Mouse (Mus musculus): Measurements from ENCODE around the gene Tek. TPM values are rescaled to one million over a fixed set of nuclear protein-coding genes. Genes with fewer than 3 reads are reported as not detected.

The Tek gene
- polyA plus RNA-seq, 1 experiment from 2014 or later: 22.6 TPM

DNA sequence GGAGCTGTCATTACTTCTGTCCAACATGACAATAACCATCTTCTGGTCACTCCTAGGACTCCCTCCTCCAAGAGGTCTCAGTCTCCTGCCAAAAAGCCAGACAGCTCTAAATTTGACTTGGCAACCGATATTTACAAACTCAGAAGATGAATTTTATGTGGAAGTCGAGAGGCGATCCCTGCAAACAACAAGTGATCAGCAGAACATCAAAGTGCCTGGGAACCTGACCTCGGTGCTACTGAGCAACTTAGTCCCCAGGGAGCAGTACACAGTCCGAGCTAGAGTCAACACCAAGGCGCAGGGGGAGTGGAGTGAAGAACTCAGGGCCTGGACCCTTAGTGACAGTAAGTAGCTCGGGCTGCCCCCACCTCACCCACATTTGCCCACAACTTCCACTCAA, 98.0 kb downstream of the Tek start:
- Histone ChIP-seq H3K4me1 (ENCODE audit: control insufficient read depth, insufficient read depth, low read length) (no peaks in the 10 kb centered on the region), H3K4me3 (ENCODE audit: low read depth, low read length) (no peak overlapping the region), H3K27me3 (replicated peaks; ENCODE audit: control insufficient read depth, insufficient read depth, low read length) (no peaks in the 10 kb centered on the region), H3K4me2 (ENCODE audit: low read depth, low read length) (no peak overlapping the region), H3K36me3 (ENCODE audit: control insufficient read depth, insufficient read depth, low read length) (no peaks in the 10 kb centered on the region), H3K9me3 (ENCODE audit: control insufficient read depth, low read length) (no peaks in the 10 kb centered on the region), H3K27ac (replicated peaks; ENCODE audit: low read depth, low read length) (no peak overlapping the region), H3K9ac (ENCODE audit: low read depth, low read length) (no peak overlapping the region)
- no peak for DNase-seq (ENCODE audit: low spot score)
- no peak for ATAC-seq (ENCODE audit: low read depth)
- 66% methylated on average over 7 of the region's 7 CpGs for WGBS

DNA sequence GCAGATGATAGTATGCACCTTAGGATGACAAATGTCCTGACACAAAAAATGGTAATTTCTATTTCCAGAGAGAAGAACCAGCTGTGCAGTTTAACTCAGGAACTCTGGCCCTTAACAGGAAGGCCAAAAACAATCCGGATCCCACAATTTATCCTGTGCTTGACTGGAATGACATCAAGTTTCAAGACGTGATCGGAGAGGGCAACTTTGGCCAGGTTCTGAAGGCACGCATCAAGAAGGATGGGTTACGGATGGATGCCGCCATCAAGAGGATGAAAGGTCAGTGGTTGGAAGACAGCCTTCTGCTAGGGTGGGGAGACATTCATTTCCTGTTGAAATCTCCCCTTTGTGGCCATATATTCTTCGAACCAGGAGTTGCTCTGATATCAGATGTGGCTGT, 114.2 kb downstream of the Tek start:
- H3K27me3 ChIP-seq (replicated peaks; ENCODE audit: control insufficient read depth, insufficient read depth, low read length): no peaks in the 10 kb centered on the region
- no peak overlapping the region for H3K9ac ChIP-seq (ENCODE audit: low read depth, low read length)
- H3K36me3 ChIP-seq (ENCODE audit: control insufficient read depth, insufficient read depth, low read length): no peaks in the 10 kb centered on the region
- H3K27ac ChIP-seq (replicated peaks; ENCODE audit: low read depth, low read length): no peak overlapping the region
- no peaks in the 10 kb centered on the region for H3K9me3 ChIP-seq (ENCODE audit: control insufficient read depth, low read length)
- H3K4me3 ChIP-seq (ENCODE audit: low read depth, low read length): no peak overlapping the region
- no peak overlapping the region for H3K4me2 ChIP-seq (ENCODE audit: low read depth, low read length)
- no peaks in the 10 kb centered on the region for H3K4me1 ChIP-seq (ENCODE audit: control insufficient read depth, insufficient read depth, low read length)
- WGBS: 89% methylated on average over 7 of the region's 7 CpGs
- ATAC-seq (ENCODE audit: low read depth): no peak
- no peak for DNase-seq (ENCODE audit: low spot score)

GRCm38 (mm10) chr4:94854270-94854669, 115.2 kb downstream of the Tek start:
- no peaks in the 10 kb centered on the region for H3K27me3 ChIP-seq (replicated peaks; ENCODE audit: control insufficient read depth, insufficient read depth, low read length)
- no peak overlapping the region for H3K4me3 ChIP-seq (ENCODE audit: low read depth, low read length)
- H3K4me1 ChIP-seq (ENCODE audit: control insufficient read depth, insufficient read depth, low read length): no peaks in the 10 kb centered on the region
- H3K36me3 ChIP-seq (ENCODE audit: control insufficient read depth, insufficient read depth, low read length): no peaks in the 10 kb centered on the region
- H3K27ac ChIP-seq (replicated peaks; ENCODE audit: low read depth, low read length): no peak overlapping the region
- H3K9me3 ChIP-seq (ENCODE audit: control insufficient read depth, low read length): no peaks in the 10 kb centered on the region
- 81% methylated on average over 3 of the region's 3 CpGs for WGBS
- H3K9ac ChIP-seq (ENCODE audit: low read depth, low read length): no peak overlapping the region
- no peak for ATAC-seq (ENCODE audit: low read depth)
- H3K4me2 ChIP-seq (ENCODE audit: low read depth, low read length): no peak overlapping the region
- DNase-seq (ENCODE audit: low spot score): no peak

GRCm38 (mm10) chr4:94855201-94855600, 116.1 kb downstream of the Tek start:
- 66% methylated on average over 3 of the region's 3 CpGs for WGBS
- DNase-seq (ENCODE audit: low spot score) (no peak), ATAC-seq (ENCODE audit: low read depth) (no peak)
- Histone ChIP-seq H3K4me2 (ENCODE audit: low read depth, low read length) (no peak overlapping the region), H3K27ac (replicated peaks; ENCODE audit: low read depth, low read length) (no peak overlapping the region), H3K27me3 (replicated peaks; ENCODE audit: control insufficient read depth, insufficient read depth, low read length) (no peaks in the 10 kb centered on the region), H3K9me3 (ENCODE audit: control insufficient read depth, low read length) (no peaks in the 10 kb centered on the region), H3K9ac (ENCODE audit: low read depth, low read length) (no peak overlapping the region), H3K36me3 (ENCODE audit: control insufficient read depth, insufficient read depth, low read length) (no peaks in the 10 kb centered on the region), H3K4me3 (ENCODE audit: low read depth, low read length) (no peak overlapping the region), H3K4me1 (ENCODE audit: control insufficient read depth, insufficient read depth, low read length) (no peaks in the 10 kb centered on the region)

DNA sequence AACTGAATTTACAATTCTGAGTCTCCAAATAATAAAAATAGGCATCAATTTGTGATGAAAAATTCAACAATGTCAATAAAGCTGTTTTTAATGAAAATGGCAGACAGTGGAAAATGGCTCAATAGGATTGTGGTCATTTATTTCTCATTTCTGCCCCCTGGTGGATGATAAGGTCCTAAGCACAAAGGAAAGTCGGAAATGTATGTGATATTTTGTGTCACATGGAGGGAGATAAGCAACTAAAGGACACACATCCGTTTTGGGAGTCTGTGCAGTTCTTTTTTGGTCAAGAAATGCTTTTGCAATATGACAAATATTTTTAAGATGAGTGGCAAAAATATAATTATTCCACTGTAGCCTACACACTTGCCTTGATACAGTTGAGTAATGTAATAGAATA, 161.7 kb downstream of the Tek start:
- Histone ChIP-seq H3K36me3 (ENCODE audit: control insufficient read depth, insufficient read depth, low read length) (no peaks in the 10 kb centered on the region), H3K27ac (replicated peaks; ENCODE audit: low read depth, low read length) (no peak overlapping the region), H3K27me3 (replicated peaks; ENCODE audit: control insufficient read depth, insufficient read depth, low read length) (no peaks in the 10 kb centered on the region), H3K4me3 (ENCODE audit: low read depth, low read length) (no peak overlapping the region), H3K9ac (ENCODE audit: low read depth, low read length) (no peak overlapping the region), H3K4me2 (ENCODE audit: low read depth, low read length) (no peak overlapping the region), H3K9me3 (ENCODE audit: control insufficient read depth, low read length) (no peaks in the 10 kb centered on the region), H3K4me1 (ENCODE audit: control insufficient read depth, insufficient read depth, low read length) (no peaks in the 10 kb centered on the region)
- 21% methylated on average over 2 of the region's 2 CpGs for WGBS
- peak; percentile 37 for DNase-seq (ENCODE audit: low spot score)
- ATAC-seq (ENCODE audit: low read depth): no peak

DNA sequence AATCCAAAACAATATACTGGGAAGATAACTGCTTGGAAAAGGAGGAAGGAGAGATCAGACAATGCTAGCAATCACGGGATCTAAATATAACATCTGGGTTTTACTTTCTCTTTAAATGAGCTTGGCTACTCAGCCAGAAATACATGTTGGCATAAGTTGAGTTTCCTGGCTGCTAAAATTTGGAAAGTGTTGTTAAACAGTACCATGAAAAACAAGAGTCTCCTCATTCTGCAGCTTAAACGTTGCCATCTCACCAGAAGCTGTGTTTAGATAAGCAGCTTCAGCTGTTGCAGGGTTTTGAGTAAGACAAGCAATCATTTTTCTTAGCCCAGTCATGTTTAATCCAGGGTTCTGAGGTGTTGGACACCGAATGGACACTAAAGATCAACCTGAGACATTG, 162.7 kb downstream of the Tek start:
- DNase-seq (ENCODE audit: low spot score) (no peak), ATAC-seq (ENCODE audit: low read depth) (no peak)
- Histone ChIP-seq H3K4me1 (ENCODE audit: control insufficient read depth, insufficient read depth, low read length) (no peaks in the 10 kb centered on the region), H3K4me2 (ENCODE audit: low read depth, low read length) (no peak overlapping the region), H3K9ac (ENCODE audit: low read depth, low read length) (no peak overlapping the region), H3K4me3 (ENCODE audit: low read depth, low read length) (no peak overlapping the region), H3K27me3 (replicated peaks; ENCODE audit: control insufficient read depth, insufficient read depth, low read length) (no peaks in the 10 kb centered on the region), H3K27ac (replicated peaks; ENCODE audit: low read depth, low read length) (no peak overlapping the region), H3K9me3 (ENCODE audit: control insufficient read depth, low read length) (no peaks in the 10 kb centered on the region), H3K36me3 (ENCODE audit: control insufficient read depth, insufficient read depth, low read length) (no peaks in the 10 kb centered on the region)
- WGBS: 63% methylated on average over 3 of the region's 3 CpGs

Other genes with a start within 250 kb of the Tek start
- gene Gm10306, start 182.7 kb upstream of the Tek start, polyA plus RNA-seq (2014; fragmentation: Nextera tagmentation; extraction: Ambion mirVana): not detected in 2 replicates
- gene Caap1, start 182.5 kb upstream of the Tek start, polyA plus RNA-seq (2014; fragmentation: Nextera tagmentation; extraction: Ambion mirVana): 17.1 and 18.4 TPM in 2 replicates
- gene Plaa, start 136.0 kb upstream of the Tek start, polyA plus RNA-seq (2014; fragmentation: Nextera tagmentation; extraction: Ambion mirVana): 58.2 and 62.6 TPM in 2 replicates
- gene Ift74, start 124.8 kb upstream of the Tek start, polyA plus RNA-seq (2014; fragmentation: Nextera tagmentation; extraction: Ambion mirVana): 33.5 and 36.2 TPM in 2 replicates
- 0.31 and 0.45 TPM in 2 replicates for gene Lrrc19, start 89.1 kb upstream of the Tek start, polyA plus RNA-seq (2014; fragmentation: Nextera tagmentation; extraction: Ambion mirVana)
- gene Eqtn, start 189.6 kb downstream of the Tek start, polyA plus RNA-seq (2014; fragmentation: Nextera tagmentation; extraction: Ambion mirVana): 0.33 TPM in 1 of 2 replicates, not detected in the other
- 23.3 and 25.0 TPM in 2 replicates for gene Mysm1, start 239.8 kb downstream of the Tek start, polyA plus RNA-seq (2014; fragmentation: Nextera tagmentation; extraction: Ambion mirVana)